Mouse (Mus musculus): ENCODE results near the gene Rgs6. TPM values are rescaled to one million over a fixed set of nuclear protein-coding genes. Genes with fewer than 3 reads are reported as not detected.

Rgs6 gene
- total RNA-seq, 2 experiments from 2014 or later = 65.4 to 79.4 TPM

DNA sequence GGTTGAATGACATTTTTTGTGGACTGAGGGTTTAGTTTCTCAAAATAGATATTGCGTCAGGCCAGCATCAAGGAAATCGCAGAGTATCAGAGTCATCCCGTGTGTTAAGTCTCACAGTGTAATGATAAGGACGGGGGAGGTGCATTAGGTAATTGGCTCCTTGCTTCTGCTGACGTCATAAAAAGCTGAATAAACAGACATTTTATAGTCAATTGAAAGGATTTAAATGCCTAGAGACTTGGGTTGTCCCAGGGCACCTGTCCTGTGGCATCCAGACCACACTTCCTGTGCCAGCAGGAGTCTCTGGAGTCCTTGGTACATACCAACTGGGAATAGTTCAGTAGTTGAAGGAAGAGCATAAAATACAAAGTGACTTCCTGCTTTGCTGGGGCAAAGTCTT, 427.3 kb downstream of the Rgs6 start:
- intact Hi-C loops (cut with DNase I) = loop anchor here (5.0 to 10.0 kb wide), 2 partner anchors 401 to 518 kb away; no protein-coding TSS in a partner anchor
- DNase-seq = no peak

DNA sequence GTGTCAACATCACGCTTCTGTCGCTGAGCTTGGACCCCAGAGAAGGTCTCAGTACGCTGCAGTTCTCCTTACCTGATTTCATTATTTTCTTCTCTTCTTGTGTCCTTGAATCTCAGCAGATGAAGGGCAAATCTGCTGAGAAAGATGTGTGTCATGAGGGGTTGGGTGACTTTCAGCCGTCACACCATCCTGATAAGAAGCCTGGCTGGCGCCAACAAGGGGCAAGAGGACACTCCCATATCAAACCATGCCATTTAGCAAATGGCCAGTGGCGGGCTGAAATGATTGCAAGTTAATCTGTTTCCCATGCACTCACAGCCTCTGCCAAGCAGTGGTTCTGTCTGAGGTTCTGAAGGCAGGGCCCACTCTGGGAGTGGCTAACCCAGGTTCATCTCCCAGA, 428.4 kb downstream of the Rgs6 start:
- DNase-seq = no peak
- intact Hi-C loops (cut with DNase I) = loop anchor here (5.0 to 10.0 kb wide), 2 partner anchors 402 to 519 kb away; no protein-coding TSS in a partner anchor

- intact Hi-C loops (cut with DNase I) = loop anchor here (5.0 to 10.0 kb wide), 2 partner anchors 403 to 521 kb away; no protein-coding TSS in a partner anchor
- peak; percentile 83 for DNase-seq
These were observed 429.9 kb downstream of the Rgs6 start for GRCm38 (mm10) chr12:83018005-83018404.

DNA sequence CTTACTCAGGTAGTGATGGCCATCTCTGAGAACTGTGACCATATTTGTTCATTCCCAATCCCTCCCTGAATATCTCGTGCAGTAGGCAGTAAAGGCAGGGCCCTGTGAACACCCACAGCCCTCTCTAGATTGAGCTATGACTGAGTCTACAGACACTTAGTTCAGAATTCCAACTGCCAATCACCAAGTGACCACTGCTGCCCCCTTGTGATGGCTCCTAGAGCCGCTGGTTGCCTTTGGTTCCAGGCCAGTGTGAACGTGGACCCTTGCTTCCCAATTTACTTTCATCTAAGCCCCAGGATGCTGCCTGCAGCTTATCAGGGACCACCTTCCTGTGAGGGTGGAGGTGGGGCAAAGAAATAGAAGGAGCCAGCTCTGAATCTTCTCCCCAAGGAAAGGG, 438.9 kb downstream of the Rgs6 start:
- DNase-seq = no peak
- intact Hi-C loops (cut with DNase I) = no loop called here

GRCm38 (mm10) chr12:83033171-83033835, 445.2 kb downstream of the Rgs6 start:
- peak; percentile 17 for DNase-seq
- intact Hi-C loops (cut with DNase I) = no loop called here

- no peak for DNase-seq
- intact Hi-C loops (cut with DNase I) = no loop called here
These were observed 446.9 kb downstream of the Rgs6 start for GRCm38 (mm10) chr12:83034859-83035569.

- DNase-seq = no peak
- intact Hi-C loops (cut with DNase I) = no loop called here
These were observed 449.9 kb downstream of the Rgs6 start for GRCm38 (mm10) chr12:83037798-83038560.

DNA sequence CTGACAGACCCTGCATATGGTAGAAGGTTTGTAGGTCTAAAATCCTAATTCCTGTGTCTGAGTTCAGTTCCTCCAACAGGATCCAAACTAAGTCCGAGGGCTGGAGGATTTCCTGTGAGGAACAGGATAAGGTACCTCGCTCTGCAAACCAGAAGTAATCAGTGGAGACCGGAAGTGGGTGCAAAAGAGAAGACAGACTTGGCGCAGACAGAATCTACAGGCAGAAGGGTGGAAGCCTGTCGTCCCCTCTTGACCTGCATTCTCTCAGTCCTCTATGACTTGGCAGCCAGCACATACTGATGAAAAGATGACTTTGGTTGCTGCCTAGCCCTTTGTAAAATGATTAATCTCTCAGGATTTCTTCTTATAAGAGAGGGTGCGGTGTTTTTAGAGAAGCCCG, 450.7 kb downstream of the Rgs6 start:
- no peak for DNase-seq
- intact Hi-C loops (cut with DNase I) = no loop called here

DNA sequence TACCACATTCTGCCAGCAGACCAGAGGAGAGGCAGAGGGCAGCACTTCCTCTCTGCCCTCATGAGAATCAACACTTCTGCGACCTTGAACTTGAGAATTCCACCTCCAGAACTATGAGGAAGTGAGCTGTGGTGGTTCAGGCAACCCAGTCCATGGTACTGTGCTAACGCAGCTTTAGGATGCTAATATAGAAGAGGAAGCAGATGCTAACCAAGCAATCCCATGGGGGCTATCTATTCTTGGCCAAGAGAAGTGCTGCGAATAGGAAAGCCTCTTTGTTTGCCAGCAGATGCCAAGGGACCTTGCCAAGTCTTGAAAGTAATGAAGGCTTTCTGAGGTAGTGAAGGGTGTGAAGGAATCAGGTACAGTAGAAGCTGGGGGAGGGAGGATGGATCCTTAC, 451.8 kb downstream of the Rgs6 start:
- peak; percentile 32 for DNase-seq
- intact Hi-C loops (cut with DNase I) = no loop called here

GRCm38 (mm10) chr12:83043980-83044620, 456.0 kb downstream of the Rgs6 start:
- intact Hi-C loops (cut with DNase I) = no loop called here
- DNase-seq = no peak

DNA sequence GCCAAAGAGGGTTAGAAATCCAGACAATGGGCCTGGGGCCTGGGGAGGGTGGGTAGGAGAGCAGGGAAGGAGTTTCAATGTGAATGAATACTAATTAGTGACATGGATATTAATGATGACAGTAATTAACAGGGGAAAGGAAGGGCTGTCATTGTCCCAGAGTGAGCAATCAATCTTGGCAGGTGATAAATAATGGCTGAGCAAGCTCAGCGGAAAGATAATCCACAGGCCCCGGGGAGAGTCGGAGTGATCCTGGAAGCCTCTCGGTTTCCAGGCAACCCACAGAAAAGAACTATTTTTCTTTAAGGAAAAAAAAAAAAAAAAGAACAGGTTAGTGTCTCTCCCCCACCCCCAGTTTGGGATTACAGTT, 456.5 kb downstream of the Rgs6 start:
- DNase-seq = peak; percentile 25
- intact Hi-C loops (cut with DNase I) = no loop called here

DNA sequence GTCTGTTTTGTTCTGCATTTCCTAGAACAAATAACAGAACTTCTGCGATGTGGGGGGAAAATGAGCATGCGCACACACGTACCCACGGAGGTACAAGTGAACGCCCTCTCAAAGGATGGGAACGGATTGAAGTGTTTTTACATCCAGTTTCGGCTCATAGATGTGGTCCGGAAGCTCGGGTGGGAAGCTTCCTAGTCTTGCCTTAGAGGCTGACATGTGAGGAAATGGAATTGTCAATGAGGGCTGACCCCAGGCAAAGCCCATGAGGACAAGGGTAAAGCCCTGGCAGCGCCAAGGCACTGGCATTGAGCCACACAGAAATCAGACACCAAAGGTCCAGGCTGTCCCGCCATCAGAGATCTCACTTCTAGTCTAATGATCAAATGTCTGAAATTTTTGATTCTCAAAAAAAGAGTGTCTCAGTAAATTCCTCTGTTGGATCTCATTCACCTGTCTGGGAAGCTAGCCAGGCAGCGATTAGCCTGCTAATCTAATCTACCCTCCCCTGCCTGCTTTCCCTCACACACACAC, 457.0 kb downstream of the Rgs6 start:
- peak; percentile 62 for DNase-seq

GRCm38 (mm10) chr12:83046734-83047133, 458.6 kb downstream of the Rgs6 start:
- intact Hi-C loops (cut with DNase I) = no loop called here
- no peak for DNase-seq

More for the DNA sequence above, 457.0 kb downstream of the Rgs6 start:
- intact Hi-C loops (cut with DNase I) = no loop called here

DNA sequence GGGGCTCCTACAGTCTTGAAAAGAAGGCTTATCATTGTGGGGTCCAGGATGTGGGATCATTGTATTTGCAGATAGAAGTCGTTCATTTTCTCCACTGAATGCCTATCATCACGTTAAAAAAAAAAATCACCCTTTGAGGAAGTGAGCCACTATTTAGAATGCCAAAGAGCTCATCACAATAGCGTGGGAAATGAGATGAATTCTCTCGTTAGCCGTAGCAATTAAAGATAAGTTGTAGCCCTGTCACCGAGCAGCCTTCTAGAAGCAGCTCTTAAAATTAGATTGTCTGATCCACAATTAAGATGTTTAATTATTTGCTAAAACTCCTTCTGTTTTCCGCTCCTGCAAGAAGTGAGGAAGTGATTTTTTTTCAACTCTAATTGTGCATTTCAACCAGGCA, 459.6 kb downstream of the Rgs6 start:
- no peak for DNase-seq
- intact Hi-C loops (cut with DNase I) = no loop called here

DNA sequence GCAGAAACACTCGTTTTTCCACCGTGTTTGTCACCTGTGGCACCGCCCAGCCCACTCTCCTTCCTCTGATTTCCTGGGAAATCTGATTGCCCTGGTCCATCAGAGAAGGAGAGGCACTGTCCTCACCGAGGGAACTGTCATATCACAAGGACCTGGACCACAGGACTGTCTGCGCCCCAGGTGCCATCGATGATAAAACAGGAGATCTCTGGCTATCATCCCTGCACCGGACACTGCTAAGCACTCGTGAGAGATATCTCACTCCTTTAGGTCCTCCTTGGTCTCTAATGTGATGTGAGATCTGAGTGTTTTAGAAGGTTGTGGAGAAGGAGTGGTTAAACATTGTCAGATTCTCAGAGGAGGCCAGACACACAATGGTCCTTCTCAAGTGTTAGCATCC, 462.4 kb downstream of the Rgs6 start:
- no peak for DNase-seq

GRCm38 (mm10) chr12:83052391-83052790, 464.3 kb downstream of the Rgs6 start:
- intact Hi-C loops (cut with DNase I) = no loop called here

More for the DNA sequence above, 462.4 kb downstream of the Rgs6 start:
- intact Hi-C loops (cut with DNase I) = no loop called here

DNA sequence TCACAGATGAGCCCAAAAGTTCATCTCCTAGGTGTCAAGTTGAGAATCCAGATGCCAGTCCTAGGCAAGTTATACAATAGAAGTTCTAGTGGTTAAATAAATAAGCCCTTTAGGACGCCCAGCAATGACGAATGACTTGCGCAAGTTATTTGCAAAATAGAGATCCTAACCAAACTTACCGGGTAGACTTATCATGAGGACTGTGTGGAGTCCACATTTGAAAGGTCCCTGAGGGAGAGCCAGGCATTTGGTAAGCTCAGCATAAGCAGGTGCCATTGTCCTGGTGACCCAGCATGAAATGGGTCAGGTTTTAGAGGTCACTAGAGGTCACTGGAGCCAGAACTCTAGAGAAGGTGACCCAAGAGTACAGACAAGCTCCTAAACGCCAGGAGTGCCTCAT, 467.6 kb downstream of the Rgs6 start:
- intact Hi-C loops (cut with DNase I) = no loop called here
- no peak for DNase-seq

More at GRCm38 (mm10) chr12:83052391-83052790, 464.3 kb downstream of the Rgs6 start:
- peak; percentile 6 for DNase-seq

GRCm38 (mm10) chr12:83066426-83066825, 478.3 kb downstream of the Rgs6 start:
- DNase-seq = no peak
- intact Hi-C loops (cut with DNase I) = no loop called here

DNA sequence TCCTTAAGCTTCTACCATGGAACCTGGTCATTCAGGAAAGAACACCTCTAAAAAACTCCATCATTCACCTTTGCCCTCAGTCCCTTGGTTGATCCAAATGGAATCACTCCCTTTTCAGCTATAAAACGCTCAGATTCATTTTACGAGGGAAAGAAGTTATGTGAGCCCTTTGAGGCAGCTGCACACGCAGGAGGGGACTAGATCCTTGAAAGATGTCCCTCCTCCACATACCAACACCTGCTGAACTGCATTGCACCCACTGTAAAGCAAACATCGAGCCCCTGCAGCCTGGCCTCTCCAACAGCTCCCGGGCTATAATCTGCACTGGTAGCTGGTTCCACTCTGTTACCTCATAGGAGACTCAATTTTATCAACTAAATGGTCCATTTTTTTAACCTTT, 482.8 kb downstream of the Rgs6 start:
- intact Hi-C loops (cut with DNase I) = no loop called here
- no peak for DNase-seq

DNA sequence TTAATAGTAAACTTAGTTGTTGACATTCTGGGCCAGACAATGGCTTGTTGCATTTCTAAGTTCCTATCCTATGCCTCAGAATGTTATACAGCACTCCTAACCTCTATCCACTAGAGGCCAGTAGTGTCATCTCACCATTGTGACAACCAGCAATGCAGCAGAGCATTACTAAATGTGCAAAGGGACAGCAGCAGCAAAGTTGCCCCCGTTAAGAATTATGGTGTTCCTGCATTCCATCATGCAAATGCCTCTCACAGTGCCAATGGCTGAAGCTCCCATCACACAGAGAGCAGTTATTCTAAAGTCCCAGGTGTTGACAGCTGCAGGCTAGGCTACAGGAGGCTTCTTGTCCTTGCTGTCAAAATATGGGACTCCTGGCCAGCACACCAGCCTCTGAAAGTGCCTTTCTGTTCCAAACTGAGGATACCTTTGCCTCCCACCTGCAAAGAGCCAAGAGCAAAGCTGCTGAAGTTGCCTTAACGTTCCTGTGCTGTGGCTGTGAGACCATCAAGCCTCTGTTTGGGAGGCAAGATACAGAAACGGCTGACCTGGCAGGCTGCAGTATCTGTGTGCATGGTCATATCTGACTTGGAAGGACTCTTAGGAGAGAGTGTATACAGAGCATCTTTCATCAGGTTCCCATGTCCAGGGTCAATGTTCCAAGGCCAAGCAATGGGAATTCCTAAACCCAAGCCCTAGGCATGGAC, 484.2 kb downstream of the Rgs6 start:
- intact Hi-C loops (cut with DNase I) = no loop called here
- no peak for DNase-seq
